Mouse (Mus musculus) thymus, adult 2 months (tissue): ENCODE measurements around the gene Rcor2. TPM values are rescaled to one million over a fixed set of nuclear protein-coding genes. Genes with fewer than 3 reads are reported as not detected.

Experiments used
- DNase-seq: peaks from one replicate; pipeline ENCODE4 v3.0.0; 2021
- H3K27ac ChIP-seq: fragments of 200-500 bp; 2 replicates; pipeline ENCODE4 v1.5.1; 2012; ENCODE audit warnings: low read length, control low read depth; ENCODE audit not compliant: control insufficient read depth, insufficient read depth
- H3K27me3 ChIP-seq: fragments of 200-500 bp; 2 replicates; pipeline ENCODE4 v1.6.1; 2012; ENCODE audit warnings: mild to moderate bottlenecking, low read length, moderate library complexity, mixed read lengths; ENCODE audit not compliant: control insufficient read depth, insufficient read depth
- H3K36me3 ChIP-seq: fragments of 200-500 bp; 2 replicates; pipeline ENCODE4 v1.6.1; 2012; ENCODE audit warnings: mild to moderate bottlenecking, low read length, moderate library complexity; ENCODE audit not compliant: control insufficient read depth, insufficient read depth
- H3K4me1 ChIP-seq: fragments of 200-500 bp; replicated peaks from 2 replicates; pipeline ENCODE4 v1.6.1; 2012; ENCODE audit warnings: low read length; ENCODE audit not compliant: control insufficient read depth, insufficient read depth
- H3K4me3 ChIP-seq: fragments of 200-500 bp; 2 replicates; pipeline ENCODE4 v1.5.1; 2012; ENCODE audit warnings: mild to moderate bottlenecking, low read length, control low read depth, moderate library complexity; ENCODE audit not compliant: control insufficient read depth, insufficient read depth
- CTCF ChIP-seq: fragments of 200-500 bp; IDR thresholded peaks from 2 replicates; pipeline ENCODE4 v1.5.1; 2012; ENCODE audit warnings: mild to moderate bottlenecking, control low read depth, low read length, moderate library complexity, borderline replicate concordance; ENCODE audit not compliant: control insufficient read depth, poor library complexity, insufficient read depth; ENCODE audit errors: extremely low read depth
- POLR2A ChIP-seq: fragments of 200-500 bp; IDR thresholded peaks from 2 replicates; pipeline ENCODE4 v1.6.1; 2012; ENCODE audit warnings: mild to moderate bottlenecking, low read length, control low read depth, moderate library complexity; ENCODE audit not compliant: control insufficient read depth, poor library complexity, insufficient read depth; ENCODE audit errors: extremely low read depth
- WGBS: fragments of 180-500 bp; shearing (Covaris S2); methylation state at CpG from one replicate; pipeline ENCODE4 v1.1.7; 2018; 5-methylcytosine and 5-hydroxymethylcytosine counted together
- polyA plus RNA-seq: library from polyadenylated mRNA; depleted of rRNA; stranded (reverse); fragments of >200 nt; gene quantifications from 2 replicates; pipeline ENCODE4 v1.2.3, GENCODE M21; 2012

Gene Rcor2
- polyA plus RNA-seq, 1 experiment, result 31.2 TPM

DNA sequence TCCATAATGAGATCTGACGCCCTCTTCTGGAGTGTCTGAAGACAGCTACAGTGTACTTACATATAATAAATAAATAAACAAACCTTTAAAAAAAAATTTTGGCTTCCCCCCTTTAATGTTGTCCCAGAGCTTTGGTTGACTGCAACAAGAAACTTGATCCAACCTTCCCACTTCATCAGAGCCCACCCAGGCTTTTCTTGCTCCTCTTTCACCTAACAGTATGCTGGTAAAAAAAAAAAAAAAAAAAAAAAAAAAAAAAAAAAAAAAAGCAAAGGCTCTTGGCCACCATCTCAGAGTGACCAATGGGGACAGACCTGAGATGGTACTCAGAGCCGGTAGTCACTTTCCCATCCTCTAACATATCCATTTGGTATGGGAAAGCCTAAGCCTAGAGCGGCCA lies 21.2 kb downstream of the Rcor2 start:
- Histone ChIP-seq H3K36me3 (peaks cover 54% of the 10 kb centered on the region), H3K4me1 (peaks cover 2% of the 10 kb centered on the region), H3K27ac (no peak overlapping the region), H3K27me3 (no peaks in the 10 kb centered on the region), H3K4me3 (no peak overlapping the region)
- TF ChIP-seq POLR2A, result no peak
- no peak for TF ChIP-seq CTCF
- DNase-seq, result no peak
- 97% methylated on average over 3 of the region's 3 CpGs for WGBS

DNA sequence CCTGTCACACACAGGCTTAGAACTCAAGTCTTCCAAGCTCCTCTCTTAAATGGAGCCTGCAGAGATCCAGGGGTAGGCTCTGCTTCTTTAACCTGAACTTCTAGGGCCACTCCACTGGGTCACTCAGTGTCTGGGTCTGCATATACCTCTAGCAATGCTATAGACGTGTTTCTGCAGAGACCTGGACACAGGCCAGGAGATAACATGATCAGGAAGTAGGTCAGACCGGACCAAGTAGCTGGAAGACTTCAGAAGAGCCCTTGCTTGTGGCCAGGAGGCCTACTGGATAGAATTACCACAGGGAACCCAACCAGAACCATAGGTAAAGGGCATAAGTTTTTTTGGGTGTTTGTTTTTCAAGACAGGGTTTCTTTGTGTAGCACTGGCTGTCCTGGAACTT lies 22.6 kb downstream of the Rcor2 start:
- H3K27me3 ChIP-seq, result no peaks in the 10 kb centered on the region
- H3K4me3 ChIP-seq, result no peak overlapping the region
- 64% methylated on average over 2 of the region's 2 CpGs for whole genome bisulfite sequencing
- peaks cover 40% of the 10 kb centered on the region for H3K36me3 ChIP-seq
- DNase-seq, result no peak
- TF ChIP-seq CTCF (no peak), POLR2A (no peak)
- H3K27ac ChIP-seq, result no peak overlapping the region
- H3K4me1 ChIP-seq, result peaks cover 13% of the 10 kb centered on the region

DNA sequence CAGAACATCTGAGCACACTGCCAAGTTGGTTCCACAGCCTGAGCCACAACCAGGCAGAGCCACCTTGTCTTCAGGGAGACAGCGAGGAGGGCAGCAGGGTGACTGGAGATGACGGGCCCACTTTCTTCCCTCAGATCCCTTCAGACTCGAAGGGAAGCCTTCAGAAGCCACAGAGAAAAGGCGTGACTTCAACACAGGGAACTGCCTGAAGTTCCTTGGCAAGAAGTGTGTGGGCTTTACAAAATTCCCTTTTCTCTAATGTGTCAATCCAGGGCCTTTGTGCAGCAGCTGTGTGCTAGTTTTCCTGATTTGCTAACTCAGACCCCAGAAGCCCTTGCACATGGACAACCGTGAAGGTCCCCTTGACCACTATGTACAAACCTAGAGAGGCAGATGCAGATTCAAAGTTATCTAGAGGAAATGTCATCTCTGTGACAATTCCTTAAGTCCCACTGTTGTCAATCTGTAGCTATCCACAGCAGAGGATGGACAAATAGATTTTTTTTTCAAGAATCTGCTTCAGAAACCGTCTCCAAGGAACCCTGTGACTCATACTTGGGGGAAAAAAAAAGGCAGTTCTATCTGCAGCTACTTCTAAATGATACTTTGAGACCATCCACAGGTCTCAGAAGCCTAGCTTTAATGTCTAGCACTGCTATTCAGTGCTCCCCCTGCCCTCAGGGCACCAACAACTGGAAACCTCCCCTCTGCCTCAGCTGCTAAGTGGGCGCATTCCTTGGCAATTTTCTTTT lies 25.0 kb downstream of the Rcor2 start:
- DNase-seq, result no peak
- Histone ChIP-seq H3K27me3 (no peaks in the 10 kb centered on the region), H3K36me3 (peaks cover 16% of the 10 kb centered on the region), H3K27ac (no peak overlapping the region), H3K4me1 (peaks cover 20% of the 10 kb centered on the region), H3K4me3 (no peak overlapping the region)
- no peak for TF ChIP-seq CTCF
- no peak for TF ChIP-seq POLR2A
- WGBS, result 90% methylated on average over 7 of the region's 7 CpGs

DNA sequence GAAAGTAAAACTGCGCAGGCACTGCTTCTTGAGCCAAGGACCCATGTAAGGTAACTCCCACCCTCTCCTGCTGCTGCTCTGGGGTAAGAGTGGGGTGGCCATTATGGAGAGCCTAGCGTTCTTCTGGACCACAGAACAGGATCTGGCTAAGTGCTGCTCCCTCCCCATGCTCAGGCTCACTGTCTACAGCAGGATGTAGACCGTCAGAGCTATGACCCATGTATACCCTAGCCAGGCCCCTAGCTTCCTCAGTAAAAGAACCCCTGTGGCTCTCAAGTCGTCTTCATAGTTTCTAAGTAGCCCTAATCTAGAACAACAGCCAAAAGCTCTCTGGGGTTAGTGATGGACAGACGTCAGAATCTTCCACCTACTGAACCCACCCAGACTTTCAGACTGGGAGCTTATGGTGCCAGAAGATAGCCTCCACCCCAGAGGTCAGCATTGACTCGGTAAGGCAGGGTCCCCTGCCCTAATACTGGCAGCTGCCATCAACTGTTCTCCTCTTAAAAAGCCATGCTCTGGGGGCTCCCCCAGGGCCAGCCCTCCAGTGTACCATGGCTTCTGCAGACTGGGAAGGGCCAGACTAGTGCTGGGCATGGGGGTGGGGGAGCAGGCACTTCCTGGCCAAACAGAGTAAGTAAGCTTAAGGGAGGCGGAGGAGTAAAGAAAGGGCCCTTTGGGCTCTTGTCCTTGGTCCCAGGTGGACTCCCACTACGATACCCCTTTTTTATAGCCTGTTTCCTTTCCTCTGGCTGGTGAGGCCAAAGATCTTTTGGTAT lies 27.2 kb downstream of the Rcor2 start:
- DNase-seq, result peak; percentile 33
- peaks cover 20% of the 10 kb centered on the region for H3K4me1 ChIP-seq

DNA sequence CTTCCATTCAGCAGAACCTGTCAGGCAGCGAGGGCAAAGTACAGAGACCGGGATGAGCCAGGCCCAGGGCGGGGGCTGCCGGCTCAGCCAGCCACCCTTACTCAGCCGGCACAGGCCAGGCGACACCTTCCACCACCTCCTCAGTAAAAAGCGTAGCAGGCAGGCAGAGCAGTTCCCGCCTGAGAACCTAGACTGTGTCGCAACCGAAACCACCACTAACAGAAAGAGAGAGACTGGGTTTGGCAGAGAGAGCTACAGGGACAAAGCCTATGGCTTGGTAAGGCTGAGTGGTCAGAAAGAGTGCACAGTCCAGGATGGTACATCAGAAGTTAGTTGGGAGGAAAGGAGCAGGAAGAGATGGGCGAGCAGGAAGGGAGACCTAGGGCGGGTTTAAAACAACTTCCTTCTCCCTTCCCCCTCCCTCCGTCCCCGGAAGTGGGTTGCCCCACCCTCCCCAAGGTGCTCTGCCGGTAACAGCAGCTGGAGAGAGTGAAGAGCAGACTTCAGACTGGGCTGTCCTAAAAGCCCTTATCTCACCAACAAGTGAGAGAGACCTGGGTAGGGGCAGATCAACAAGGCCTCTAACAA lies 28.0 kb downstream of the Rcor2 start:
- no peak for TF ChIP-seq POLR2A
- no peaks in the 10 kb centered on the region for H3K27me3 ChIP-seq
- H3K36me3 ChIP-seq, result peaks cover 5% of the 10 kb centered on the region
- H3K4me3 ChIP-seq, result peak overlapping the region; percentile 52
- H3K27ac ChIP-seq, result peak overlapping the region; percentile 93
- peak; percentile 90 for DNase-seq
- H3K4me1 ChIP-seq, result peaks cover 20% of the 10 kb centered on the region
- WGBS, result 12% methylated on average over 15 of the region's 15 CpGs

More for the DNA sequence above, 27.2 kb downstream of the Rcor2 start:
- H3K36me3 ChIP-seq, result peaks cover 10% of the 10 kb centered on the region
- 57% methylated on average over 8 of the region's 8 CpGs for WGBS
- peak overlapping the region; percentile 52 for H3K4me3 ChIP-seq
- H3K27me3 ChIP-seq, result no peaks in the 10 kb centered on the region
- TF ChIP-seq CTCF (no peak), POLR2A (no peak)
- H3K27ac ChIP-seq, result peak overlapping the region; percentile 76

DNA sequence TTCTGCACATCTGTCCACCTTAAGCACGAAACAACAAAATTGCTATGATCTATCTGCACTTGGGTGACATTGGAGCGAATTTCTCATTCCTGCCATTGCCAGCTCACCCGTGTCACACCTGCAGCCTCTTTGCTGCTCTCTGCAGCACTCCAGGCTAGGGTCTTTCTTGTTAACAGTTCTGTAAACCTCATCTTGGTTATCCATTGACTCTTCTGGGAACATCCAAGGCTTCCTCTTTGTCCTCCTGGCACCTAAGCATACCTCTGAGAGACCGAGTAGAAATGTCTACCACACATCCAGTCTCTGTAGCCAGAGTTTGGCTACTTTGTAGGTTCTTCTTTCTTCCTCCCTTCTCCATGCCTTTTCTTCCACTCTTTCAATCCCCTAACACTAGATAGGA lies 28.8 kb downstream of the Rcor2 start:
- TF ChIP-seq POLR2A, result no peak
- no peak for TF ChIP-seq CTCF
- H3K36me3 ChIP-seq, result no peaks in the 10 kb centered on the region
- peak overlapping the region; percentile 93 for H3K27ac ChIP-seq
- WGBS, result 76% methylated on average over 4 of the region's 4 CpGs
- H3K27me3 ChIP-seq, result no peaks in the 10 kb centered on the region
- H3K4me1 ChIP-seq, result peaks cover 20% of the 10 kb centered on the region
- H3K4me3 ChIP-seq, result no peak overlapping the region
- no peak for DNase-seq
